Mouse (Mus musculus): ENCODE data around the gene Sh3rf1.

Gene Sh3rf1

DNA sequence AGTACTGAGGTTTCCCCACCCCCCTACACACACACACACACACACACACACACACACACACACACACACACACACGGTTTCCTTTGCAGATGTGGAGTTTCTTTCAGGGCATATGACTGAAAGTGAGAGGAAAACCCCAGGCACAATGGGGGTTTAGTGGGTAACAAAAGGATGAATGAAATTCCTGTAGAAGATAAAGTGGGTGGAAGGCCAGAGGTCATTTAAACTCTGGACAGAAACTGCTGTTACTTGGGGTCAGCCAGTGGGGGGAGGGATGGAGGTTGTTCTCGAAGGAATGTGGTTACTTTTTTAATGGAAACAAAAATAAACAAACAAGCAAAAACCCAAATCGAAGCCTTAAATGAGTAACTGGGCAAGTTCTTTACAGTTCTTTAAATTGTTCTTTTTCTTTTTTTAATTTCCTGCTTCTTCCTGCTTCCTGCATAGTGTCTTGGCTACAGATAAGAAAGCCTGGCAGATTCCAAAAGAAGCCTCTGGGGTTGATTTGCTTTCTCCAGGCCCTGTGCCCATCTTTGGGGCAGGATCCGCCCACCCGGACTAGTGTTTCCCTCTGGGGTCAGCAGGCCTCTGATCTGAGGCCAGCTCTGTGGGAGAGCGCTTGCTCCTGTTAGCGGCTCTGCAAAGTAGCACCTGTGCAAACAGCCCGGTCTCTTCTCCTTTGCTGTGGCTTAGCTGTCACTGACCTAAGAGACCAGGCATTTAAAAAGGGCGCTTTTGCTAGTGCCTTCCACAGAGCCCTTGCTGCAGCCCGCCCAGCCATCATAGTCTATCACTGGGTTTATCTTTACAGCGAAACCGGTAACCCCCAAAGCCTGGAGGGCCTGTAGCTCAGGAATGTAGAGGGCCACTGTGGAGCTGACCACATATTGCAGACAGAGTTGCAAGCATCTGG lies 59.8 kb downstream of the Sh3rf1 start:
- no peak for DNase-seq (ENCODE audit: extremely low spot score, low read depth, low spot score)

DNA sequence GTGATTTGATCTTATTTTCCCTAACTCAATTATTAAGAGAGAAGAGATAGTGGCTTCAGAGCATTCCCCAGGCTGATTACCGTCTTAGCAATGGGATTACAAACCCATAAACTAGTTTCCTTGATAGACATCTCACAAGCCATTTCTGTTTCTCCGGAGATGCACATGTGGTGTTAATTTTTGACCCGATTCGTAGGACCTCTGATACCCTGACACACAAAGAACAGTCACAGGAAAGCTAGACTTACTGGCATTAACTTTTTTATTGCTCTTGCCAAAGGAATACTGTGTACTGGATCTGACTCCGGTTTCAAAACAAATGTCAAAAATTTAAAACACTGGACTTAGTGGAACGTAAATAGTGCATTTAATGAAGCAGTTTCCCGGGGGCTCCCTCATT lies 62.2 kb downstream of the Sh3rf1 start:
- DNase-seq (ENCODE audit: extremely low spot score, low read depth, low spot score) = no peak

DNA sequence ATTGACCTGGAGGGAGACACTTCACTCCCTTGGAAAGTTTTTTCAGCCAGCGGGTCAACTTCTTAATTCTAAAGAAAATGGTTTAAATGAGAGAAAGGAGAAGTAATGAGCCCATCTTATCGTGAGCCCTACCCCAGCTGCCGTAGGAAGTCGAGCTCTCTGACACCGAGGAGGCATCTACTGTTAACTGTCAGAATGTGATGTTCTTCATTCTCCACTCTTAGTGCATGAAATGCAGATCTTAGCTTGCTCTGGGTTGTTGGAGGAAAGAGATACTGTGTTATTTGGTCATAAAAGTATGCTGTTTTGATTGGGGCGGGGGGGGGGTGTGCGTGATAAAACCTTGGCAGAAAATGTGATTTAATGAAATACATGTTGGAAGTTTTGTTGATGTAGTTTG lies 62.7 kb downstream of the Sh3rf1 start:
- DNase-seq (ENCODE audit: extremely low spot score, low read depth, low spot score) = no peak

DNA sequence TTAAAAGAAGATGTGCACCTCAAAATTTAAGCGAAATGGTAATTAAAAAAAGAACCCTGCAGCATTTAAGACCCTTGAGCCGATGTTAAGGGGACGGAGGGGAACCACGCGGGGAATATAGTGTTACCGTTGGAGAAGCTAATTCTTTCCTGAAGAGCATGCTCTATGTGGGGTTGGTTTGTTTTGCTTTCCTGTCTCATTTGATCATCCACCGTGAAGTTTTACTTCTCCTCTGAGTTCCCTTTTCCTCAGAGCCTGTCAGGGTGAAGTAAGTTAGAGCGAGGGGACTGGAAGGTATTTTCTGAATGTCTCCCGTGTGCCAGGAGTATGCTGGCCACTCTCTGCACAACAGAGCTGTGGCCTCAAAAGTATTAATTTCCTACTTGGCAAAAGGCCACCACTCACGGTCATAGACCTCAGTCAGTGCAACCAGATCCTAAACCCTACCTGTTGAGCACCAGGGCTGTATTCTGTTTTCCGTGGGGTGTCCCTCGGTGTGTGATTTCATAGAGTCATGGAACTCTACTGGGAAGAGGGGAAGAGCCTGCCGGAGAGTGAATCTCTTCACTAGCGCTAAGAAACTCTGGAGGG lies 63.2 kb downstream of the Sh3rf1 start:
- DNase-seq (ENCODE audit: extremely low spot score, low read depth, low spot score) = no peak

DNA sequence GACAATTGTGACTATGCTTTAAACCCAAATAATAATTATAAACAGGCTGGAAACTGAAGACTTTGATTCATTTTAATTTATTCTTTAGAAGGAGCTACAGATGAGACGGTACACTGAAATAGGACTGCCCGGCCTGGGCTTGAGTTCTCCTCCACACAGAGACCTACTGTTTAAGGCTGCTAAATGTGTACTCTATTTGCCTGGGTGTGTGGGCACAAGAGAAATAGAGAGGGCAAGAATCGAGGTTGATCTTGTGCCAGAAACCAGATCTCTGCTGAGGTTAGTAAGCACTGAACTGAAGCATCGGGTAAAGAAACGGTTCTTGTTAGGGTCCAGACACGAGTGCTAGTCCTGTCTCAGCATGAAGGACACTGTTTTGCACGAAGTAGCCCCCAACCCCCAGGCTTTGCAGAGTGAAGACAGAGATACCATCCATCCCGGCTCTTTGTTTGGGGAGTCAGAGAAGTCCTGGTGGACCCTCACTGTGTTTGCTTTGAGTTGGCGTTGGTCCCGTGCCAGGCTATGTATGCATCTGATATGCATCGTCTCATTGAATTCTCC lies 64.4 kb downstream of the Sh3rf1 start:
- DNase-seq (ENCODE audit: extremely low spot score, low read depth, low spot score) = no peak

DNA sequence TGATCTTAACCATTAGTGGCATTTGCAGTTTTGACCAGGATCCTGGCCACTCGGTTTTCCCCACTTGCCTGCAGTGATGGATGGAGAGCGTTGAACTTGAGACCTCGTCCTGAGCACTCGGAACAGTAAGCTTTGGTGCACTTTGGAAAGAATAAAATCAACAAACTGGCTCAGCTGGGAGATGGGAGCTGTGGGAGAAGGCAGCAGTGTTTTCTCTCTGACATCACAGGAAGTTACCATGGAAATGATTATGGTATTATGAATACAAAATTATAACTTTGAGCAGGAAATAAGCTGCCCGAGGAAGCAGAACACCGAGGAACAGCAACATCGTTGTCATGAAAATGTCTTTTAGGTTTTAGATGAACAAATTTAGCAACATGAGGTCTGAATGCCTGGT lies 65.0 kb downstream of the Sh3rf1 start:
- DNase-seq (ENCODE audit: extremely low spot score, low read depth, low spot score) = no peak

DNA sequence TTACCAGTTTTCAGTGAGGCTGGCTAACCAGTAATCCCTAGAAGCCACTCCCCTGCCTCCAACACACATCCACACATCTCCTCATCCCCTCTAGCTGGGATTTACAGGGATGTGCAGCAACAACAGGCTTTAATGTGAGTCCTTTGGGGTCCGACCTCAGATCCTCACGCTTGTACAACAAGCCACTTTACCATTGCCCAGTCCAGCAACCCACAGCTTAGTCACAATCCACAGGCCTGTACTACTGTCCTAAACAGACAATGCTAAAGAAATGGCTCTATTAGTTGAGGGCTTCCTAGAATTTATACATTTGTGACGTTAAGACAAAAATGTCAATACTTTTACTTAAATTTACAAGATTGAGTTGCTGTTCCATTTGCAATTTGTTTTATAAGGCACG lies 71.4 kb downstream of the Sh3rf1 start:
- no peak for DNase-seq (ENCODE audit: extremely low spot score, low read depth, low spot score)

DNA sequence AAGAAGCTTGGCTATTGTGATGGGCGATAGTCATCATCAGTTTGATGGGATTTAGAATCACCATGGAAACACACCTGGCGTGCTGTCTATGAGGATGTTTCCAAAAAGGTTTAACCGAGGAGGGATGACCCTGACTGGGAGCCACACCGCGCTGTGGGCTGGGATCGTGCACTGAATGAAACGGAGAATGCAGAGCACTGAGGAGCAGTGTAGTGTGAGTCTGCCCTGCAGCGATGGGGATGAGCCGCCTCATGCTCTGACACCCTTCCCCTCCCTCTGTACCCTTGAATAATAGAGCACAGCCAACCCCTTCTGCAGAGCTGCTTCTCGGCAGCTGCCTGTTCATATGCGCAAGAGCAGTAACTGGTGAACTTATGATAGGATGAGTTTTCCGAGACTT lies 71.8 kb downstream of the Sh3rf1 start:
- DNase-seq (ENCODE audit: extremely low spot score, low read depth, low spot score) = no peak

DNA sequence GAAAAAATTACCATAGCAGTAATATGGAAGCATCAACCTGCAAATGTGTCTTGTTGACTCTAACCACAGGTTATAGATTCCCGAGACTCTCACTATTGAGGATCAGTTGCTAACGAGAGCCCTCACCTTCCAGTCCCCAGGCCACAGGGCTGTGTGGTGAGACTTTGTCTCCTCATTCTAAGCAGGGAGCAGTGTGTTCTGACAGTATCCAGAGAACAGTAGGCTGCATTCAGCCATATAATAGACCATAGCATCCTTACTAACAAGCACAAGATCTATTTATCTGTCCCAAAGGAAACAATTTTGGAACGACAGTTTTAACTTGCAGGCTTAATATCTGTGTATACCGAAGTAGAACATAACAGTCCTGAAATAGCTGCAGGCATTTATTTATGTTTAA lies 75.2 kb downstream of the Sh3rf1 start:
- no peak for DNase-seq (ENCODE audit: extremely low spot score, low read depth, low spot score)

DNA sequence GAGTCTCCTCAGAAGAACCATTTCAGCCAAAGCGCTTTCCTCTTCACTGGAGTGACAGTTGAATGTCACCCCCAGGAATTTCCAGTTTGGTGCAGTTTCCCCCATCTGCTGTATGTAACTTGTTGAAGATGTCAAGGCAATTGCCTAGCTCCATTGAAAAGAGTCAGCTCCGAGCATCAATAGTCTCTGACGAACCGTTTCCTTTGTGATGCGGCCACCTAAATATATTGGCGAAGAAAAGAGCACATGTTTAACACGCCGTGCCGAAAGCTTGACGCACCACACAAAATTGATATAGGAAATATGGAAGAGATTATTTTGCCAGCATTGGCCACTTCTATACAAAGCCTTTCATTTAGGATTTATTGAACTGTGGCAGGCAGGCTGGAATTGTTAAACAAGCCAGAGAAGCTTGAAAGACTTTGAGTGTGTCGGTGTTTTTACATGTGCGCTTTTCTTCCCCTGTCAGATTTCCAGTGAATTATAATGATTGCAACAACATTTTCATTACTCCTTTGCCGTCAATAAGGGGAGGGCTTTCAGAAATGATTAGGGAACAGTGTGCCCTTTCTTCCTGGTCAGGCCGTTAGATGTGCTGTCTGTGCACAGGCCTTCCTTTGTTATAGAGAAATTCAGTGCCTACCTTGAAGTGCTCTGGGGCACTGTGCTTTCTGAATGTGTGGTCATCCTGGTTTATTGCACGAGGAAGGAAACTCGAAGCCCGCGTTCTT lies 77.8 kb downstream of the Sh3rf1 start:
- no peak for DNase-seq (ENCODE audit: extremely low spot score, low read depth, low spot score)

DNA sequence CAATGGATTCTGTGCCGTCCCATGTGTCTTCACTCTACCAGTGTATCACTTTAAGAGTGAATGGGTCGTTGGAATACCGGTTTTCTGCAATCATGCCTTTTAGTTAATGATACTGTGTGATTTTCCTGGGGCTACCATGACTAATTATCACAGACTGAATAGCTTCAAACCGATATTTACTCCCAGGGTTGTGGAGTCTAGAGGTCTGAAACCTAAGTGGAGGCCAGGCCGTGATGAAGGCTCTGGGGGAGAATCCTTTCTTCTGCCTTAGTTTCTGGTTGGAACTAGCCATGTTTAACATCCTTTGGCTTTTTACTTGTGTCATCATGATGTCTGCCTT lies 78.3 kb downstream of the Sh3rf1 start:
- no peak for DNase-seq (ENCODE audit: extremely low spot score, low read depth, low spot score)

DNA sequence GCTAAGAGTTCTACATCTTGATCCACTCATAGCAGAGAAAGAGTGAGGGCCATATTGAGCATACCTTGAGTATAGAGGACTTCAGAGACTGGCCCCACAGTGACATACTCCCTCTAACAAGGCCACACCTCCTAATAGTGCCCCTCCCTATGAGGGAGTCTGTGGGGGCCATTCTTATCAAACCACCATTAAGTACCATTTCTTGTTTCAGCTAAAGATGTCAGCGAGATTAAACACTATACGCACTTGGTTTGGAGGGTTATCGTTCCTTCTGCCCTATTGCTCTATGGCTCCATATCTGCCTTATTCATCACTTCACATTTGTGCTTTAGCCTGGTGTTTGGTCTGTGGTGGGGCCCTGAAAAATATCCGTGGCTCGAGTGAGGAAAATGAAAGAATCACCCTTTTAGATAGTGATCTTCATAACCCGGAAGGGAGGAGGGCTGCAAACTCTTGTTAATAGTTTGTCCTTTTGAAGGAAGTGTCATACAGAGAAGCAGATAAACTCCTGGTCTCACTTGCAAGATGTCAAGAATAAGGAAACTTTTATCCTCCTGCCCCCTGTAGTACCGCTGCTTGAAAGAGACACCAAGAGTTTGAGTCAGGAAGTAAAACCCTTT lies 81.9 kb downstream of the Sh3rf1 start:
- DNase-seq (ENCODE audit: extremely low spot score, low read depth, low spot score) = no peak

DNA sequence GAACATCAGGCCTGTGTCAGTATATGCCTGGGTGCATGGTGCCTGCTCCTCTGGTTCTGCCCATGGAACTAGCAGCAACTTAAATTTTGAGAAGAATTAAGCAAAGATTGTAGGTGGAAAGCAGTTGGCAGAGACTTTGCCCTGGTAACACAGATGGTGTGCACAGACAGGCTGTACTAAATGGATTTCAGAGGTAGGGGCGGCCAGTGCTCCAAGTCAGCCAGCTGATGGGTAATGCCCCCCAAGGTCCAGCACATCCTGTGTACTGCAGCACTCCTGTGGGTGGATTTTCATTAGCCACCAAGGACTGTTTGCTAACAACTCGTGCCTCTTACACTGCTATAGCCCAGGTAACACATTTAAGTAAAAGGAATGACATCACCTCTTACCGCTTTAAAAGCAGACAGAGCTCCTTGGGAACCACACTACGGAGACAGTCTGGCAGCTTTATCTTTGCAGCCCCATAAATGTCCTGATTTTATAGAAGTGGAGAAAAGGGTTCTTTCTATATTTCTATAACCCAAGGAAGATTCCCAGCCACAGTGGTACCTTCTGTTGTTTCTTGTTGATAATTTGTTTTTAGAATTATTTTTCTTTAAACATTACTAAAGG lies 82.9 kb downstream of the Sh3rf1 start:
- no peak for DNase-seq (ENCODE audit: extremely low spot score, low read depth, low spot score)

DNA sequence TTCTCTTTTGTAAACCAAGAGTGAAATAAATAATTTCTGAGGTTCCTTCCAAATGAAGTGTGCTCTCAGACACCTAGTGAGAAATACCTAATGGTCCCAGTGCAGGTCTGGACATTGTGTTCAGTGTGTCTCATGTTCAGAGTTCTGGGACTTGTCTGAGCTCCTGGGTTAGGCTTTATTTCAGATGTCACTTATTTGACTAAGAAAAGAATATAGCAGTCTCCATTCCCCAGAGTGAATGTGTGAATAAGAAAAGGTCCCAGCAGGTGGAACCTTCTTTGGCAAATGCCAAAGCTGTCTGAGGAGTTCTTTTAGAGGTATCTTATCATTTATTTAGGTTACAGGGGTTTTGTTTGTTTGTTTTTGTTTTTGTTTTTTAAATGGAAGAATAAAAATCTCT lies 85.2 kb downstream of the Sh3rf1 start:
- no peak for DNase-seq (ENCODE audit: extremely low spot score, low read depth, low spot score)

DNA sequence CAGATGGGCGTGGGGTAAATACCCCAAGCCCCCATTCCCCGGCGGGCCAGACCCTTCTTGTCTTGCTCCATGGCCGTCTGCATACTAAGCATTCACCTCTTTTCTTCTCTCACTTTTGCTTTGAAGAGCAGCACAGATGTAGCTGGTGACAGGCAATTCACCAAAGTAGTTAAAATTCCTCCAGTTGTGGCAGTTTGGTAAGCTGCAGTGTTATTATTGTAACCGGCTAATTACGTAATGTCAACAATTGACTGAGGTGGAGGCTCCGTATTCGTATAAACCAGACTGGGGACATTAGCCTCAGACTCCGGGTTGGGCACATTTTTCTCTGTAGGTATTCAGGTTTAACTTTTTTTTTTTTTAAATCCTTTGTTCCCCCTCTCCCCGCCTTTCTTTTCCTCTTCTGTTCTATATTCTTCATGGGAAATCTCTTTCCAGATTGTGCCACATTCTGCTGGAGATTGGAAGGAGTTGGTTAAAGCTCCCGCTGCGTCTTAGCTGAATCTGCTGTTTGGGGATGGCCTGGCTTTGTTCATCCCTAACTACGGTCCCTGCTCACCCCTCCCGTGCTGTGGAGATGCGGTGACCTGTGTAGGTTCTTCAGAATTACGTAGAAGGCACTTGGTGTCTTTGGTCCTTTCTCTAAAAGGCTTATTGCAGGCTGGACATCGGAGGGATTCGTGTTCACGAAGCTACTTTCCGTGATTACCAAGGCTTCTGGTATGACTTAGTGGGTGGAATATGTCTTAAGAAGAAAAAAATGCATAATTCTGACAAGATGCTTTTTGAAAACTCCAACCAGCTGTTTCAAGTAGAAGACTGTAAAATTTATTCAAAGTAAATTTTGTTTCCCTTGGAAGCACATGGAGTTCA lies 86.1 kb downstream of the Sh3rf1 start:
- no peak for DNase-seq (ENCODE audit: extremely low spot score, low read depth, low spot score)

DNA sequence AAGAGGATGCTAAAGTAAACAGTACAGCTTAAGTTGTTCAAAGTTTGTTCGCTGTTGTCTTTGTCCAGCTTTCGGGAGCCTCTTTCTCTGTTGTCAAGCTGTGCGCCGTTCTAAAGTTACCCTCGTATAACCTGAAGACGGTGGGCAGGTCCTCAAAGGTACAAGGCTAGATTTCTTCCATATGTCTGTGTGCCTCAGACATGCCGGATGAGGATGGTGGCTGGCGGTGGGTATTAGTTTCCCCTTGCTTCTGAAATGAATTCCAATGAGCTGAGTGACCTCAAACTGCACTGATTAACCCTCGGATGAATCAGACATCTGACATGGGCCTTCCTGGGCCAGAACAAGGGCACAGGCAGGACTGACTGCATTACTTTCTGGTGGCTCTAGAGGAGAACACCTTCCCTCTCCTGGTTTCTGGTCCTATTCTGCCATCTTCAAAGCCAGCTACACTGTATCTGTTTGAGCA lies 86.8 kb downstream of the Sh3rf1 start:
- DNase-seq (ENCODE audit: extremely low spot score, low read depth, low spot score) = no peak

DNA sequence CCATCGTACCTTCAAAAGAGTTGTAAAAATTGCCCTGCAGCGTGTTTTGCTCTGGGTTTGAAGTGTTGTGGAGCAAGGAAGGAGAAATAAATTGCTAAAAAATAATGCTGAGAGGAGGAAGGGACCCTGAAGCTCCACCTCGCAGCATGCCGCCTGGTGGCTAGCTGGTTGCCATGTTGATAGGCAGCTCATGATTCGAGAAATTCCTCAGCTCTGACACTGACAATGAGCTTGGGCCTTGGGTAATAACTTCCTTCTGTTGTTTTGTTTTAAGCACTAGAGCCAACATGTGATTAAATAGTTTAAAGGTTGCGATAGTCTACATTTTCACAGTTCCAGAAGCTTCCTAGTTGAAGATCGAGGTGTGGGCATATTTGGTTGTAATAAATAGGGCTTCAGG lies 89.3 kb downstream of the Sh3rf1 start:
- no peak for DNase-seq (ENCODE audit: extremely low spot score, low read depth, low spot score)

DNA sequence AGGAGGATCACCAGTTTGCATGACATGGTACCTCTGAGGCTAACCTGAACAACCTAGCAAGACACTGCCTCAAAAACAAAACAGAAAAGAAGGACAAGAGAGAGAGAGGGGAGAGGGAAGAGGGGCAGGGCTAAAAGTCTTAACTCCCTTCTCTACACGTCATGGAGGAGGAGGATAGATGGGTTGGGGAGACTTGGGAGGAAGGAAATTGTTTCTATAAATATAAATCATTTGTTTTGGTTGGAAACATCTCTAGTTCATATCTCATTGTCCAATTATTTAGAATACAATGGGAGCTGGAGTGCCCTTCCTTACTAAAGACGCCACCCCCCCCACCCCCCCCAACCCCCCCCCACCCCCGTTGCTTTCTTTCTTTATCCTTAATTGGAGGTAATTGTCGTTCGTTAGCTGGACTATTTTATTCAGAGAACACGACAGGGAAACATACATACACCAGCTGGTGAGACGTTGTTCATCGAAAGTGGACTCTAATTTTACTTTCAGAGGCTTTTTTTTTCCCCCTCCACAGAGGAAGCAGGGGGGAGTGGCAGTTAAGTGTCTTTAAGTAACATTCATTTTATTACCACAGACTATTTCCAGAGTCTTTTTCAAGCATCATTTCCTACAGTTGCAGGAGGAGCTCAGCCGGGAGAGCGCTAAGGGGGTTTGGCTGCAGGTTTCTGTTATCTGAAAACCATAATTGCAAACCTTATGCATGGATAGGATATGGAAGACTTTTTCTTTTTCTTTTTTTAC lies 92.5 kb downstream of the Sh3rf1 start:
- DNase-seq (ENCODE audit: extremely low spot score, low read depth, low spot score) = no peak

Measured in hindlimb bud, embryonic 11.5 days (tissue).